Mouse (Mus musculus): ENCODE measurements around the gene Ppp2r5a.

GRCm38 (mm10) chr1:191406516-191406915 is 3.4 kb upstream of the Ppp2r5a start:
- TF ChIP-seq CTCF (IDR thresholded peaks at IDR 0.05; ENCODE audit: borderline replicate concordance, insufficient read depth, low read length), result no peak
- no peak for TF ChIP-seq POLR2A (IDR thresholded peaks at IDR 0.05; ENCODE audit: low read depth, low read length)
